Mouse (Mus musculus) inflammation-experienced regulatory T-cells, adult 6 months (primary cell): ENCODE measurements around the gene Zbtb20. TPM values are rescaled to one million over a fixed set of nuclear protein-coding genes. Genes with fewer than 3 reads are reported as not detected.

Source experiments
- ATAC-seq: one replicate; pipeline ENCODE4 v1.8.0; 2017
- polyA plus RNA-seq, 3 experiments: library from polyadenylated mRNA; unstranded; fragments of 100-300 nt; shearing (Covaris generic); gene quantifications; one replicate each; pipeline ENCODE4 v1.2.1; 2017

Gene Zbtb20
- polyA plus RNA-seq, 3 experiments from 2014 or later: 32.1 to 97.7 (median 96.1) TPM

DNA sequence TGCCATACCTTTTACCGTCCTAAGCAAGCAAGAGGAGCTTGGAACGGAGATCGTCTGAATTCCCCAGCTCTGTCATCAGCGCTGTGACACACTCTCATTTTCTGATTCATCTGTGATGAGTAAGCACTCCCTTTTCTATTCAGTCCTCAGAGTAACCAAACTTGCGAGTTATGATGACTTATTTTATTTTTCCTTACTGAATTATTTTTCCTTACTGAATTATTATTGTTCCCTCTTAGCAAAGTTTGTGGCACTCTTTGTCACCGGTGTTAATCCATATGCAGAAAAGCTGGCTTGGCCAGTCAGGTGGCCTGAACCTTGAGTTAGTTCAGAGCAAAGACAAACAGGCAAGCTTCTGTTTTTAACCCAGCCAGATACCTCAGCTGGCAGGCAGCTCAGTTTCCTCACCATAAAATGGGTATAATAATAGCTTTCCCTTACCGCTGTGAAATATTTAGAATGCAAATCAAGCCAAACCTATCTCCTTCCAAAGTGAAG is 583.1 kb downstream of the Zbtb20 start:
- ATAC-seq: no peak

DNA sequence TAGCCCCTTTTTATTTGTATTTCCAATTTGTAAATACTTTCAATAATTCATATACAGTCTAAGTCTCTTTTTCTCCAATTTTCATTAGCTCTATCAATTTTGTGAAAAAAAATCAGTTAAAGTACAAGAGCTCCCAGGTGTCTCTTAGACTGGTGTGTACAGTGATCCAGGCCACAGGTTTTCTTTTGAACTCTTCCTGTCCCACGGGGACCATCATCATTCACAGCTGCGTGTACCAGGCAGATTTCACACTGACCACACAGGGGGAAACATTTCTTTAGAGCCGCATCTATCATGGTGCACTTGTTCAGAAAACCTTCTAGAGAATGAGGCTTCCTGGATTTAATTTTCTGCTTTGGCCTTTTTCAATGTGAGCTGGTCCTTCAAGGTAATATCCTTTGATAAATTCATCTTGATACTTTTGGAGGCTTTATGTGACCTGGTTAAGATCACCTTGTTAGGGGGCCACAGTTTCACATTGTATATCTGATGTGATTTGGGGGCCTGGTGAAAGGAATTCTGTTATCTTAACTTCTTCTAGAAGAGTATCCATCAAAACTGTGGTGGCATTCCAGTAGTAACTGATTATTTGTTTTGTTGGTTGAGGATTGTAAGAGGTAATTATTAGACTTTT is 586.2 kb downstream of the Zbtb20 start:
- ATAC-seq: no peak

DNA sequence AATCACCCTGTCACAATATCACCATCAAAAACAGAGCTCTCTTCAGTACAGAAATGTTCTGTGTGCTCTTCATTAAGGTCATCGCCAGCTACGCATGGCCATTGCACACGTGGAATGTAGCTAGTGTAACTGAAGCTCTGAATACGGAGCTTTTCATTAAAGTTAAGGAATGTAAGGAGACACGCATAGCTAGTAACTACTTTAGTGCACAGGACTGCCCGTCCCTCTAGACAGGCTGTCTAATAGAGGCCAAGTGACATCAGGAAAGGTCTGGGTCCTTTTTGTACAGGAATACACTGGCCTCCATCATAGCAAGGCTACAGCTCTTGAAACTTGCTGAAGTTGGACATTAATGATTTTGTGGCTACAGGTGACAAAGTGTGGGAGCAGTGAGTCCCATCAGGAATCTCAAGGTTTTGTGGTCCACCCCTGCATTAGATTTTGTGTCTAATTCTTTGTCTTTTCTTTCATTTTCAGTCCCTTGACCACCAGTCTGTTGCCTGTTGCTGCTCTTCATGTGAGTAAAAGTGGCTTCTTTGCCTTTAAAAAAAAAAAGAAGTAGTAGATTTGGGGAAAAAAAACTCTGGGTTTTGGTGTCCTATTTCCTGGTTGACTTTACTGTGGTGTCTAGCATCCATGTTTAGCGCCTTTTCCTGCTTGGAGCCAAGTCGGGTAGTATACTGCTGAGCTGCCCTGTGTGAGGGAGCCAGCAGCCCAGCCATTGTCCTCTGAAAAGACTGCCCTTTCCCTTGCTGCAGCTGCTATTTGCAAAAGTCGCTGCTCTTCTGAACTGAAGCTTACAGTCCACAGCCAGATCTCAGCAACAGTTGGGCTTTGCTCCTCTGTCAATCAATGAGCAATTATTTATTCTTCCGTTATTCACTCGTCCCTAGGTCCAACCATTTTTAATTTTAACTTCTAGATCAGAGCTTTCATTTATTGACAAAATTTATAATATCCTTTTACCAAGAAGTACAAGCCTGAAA is 587.1 kb downstream of the Zbtb20 start:
- ATAC-seq: no peak

DNA sequence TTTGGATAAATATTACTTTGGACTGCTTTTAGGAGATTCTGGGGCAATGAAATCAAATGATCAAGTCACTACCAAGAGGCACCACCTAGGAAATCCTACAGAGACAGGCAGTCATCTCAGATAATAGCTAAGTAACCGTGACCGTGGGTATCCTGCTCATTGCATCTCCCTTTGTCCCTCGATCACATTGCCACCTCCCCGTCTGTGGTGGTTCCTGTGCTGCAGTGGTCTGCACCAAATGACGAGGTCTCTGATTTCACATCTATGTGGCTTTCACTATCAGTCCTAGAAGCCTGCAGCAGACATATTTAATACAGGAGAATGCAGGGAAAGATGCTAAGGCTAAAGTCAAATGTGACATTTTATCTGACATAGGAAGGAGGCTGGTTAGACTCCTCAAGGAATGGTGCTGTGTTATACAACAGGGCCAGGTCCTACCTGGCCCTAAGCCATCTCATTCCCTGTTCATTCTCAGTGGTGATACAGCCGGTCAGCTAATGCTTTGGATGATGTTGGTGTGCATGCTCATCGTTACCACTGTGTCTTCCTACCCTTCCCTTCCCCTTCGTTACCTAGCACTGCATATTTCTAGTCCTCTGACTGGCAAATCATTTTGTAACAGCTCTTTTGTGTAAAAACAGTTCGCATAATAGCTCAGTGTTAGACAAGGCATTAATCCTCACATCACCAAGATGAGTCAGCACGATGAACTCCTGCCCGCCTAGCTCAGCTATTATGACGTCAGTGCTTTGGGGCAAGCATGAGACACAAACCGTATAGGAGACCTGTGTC is 588.2 kb downstream of the Zbtb20 start:
- no peak for ATAC-seq

DNA sequence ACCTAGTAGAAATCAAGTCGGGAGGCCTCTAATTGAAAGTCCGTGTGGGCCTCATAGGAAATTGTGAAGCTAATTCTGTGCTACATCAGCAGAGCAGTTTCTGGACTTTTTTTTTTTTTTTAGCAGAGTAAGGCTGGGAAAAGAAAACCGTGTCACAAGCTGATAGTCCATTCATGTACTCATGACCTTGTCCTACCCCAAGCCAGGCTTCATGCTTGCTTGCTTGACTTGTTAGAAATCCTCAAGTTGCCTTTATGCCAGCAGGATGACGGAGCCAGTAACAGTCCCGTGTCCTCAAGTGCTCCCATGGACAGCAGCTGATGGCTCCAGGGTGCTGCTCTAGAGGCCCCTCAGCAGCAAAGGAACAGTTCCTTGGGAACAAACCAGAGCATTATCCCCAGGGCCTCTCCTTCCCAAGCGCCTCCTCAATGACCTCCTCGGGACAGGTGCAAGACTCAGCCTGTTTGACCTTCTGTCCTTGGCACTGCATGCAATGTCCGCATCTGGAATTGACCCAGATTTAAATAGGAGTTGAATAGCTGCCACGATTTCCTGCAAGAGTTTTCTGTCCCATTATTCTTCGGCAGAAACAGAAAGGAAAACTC is 588.9 kb downstream of the Zbtb20 start:
- no peak for ATAC-seq

DNA sequence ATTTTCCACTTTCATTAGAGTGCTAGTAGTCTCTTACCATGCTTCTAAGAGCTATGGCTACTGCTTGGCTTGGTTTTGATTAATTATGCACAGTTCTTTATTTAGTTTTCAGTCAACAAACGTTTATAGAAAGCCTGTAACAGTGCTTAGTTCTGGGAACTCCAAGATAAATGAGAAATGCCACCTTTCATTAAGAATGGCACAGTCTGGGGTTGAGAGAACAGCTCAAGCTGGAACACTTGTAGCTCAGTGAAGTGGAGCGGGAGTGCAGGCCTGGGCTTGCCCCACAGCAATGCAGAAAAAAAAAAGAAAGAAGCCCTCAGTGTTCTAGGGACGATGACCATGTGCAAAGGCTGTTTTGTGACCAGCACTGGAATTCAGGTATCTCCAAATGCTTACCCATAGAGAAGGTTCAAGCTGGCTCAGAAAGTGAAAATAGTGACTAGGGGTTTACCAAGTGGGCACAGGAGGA is 589.7 kb downstream of the Zbtb20 start:
- ATAC-seq: no peak

DNA sequence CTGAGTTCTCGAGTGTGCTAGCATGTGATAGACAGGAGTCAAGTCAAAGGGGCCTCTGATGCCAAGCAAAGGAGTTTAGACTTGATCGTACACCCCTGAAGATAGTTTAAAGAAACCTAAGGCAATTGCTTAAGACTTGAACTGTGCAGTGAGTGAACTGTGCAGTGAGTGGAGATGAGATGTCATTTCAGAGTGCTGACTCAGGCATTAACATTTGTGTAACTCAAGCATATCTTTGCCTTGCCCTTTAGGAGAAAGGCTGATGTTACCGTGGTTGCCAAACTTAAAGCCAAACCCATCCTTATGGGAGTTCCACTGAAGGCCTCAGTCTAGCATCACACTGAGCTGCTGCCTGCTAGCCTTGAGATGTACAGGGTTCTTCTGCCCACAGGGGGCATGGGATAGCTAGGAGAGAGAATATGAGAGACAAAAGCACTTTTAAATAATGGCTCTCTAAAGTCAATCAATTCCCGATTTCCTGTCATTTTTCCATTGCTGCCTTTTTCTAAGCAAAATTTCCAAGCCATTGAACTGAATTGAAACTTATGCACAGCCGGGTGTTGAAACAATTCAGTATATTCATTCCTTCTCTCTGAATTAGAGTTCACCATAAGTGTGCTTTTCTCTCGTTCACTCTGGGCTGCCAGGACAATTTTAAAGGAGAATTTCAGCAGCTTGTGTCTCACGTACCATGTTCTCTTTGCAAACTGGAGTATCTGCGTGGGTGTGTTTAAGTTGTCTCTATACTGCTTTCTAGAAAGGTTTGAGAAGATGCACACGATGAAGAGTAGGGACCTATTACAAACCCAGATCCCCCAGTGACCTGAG is 590.5 kb downstream of the Zbtb20 start:
- ATAC-seq: no peak

DNA sequence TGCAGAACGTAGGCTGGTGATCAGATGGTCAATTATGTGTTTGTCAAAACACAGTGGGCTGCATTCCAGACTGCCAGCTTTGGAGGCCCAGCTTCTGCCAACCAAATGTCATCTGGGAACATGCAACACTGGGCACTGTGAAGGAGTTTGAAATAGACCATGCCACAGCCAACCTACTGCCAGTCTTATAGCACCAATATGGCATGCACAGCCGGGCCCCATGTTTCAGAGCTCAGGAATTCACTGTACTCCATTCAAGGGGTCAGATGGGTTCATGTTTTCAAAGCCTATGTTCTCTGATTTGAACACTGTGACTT is 591.0 kb downstream of the Zbtb20 start:
- no peak for ATAC-seq

DNA sequence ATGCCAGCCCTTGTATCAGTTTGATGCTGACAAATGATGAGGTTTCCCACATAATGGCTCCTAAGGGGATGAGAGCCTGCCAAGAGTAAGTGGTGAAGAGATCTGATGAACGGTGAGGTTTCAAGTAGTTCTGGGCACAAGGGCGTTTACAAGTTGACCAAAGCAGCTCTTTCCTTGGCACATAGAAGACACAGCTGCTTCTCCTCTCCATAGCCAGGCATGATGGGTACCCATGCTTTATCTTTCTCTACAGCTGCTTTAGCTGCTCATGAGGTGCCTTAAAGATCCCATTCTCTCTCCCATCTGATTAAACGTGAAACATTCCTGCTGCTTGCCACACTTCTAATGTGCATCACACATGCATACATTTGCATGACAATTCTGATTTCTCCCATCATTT is 595.4 kb downstream of the Zbtb20 start:
- ATAC-seq: no peak

DNA sequence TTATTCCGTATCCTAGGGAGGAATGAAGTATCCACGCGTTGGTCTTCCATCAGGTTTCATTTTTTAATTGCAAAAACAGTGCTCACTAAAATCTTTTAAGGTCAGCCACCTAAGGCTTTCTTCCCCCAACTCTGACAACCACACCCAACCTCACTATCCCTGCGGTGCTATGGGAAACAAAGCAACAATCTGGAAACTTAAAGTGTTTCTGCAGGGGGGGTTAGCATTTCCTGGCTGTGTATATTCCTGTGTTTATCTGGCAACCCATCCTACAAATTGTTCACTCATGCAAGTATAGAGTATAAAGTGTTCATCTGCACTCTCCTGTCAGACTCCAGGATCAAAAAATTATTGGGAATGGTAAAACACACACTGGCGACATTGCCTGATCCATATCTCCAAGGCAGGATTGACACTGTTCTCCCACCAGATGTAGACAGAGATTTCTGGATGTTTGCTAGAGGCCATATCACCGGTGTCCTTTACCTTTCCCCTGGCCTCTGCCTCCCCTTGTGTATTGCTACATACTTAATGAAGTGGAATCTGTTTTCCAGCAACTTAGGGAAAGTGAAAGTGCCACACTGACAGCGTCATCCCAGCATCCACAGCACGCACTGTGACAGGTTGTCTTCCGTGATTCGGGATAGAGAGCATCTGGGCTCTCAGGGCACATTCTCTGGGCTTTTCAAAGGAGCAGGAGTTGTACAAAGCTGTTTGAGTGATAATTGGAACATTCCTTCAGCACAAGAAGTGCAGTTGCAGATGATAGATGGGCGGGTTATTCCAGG is 599.5 kb downstream of the Zbtb20 start:
- no peak for ATAC-seq

DNA sequence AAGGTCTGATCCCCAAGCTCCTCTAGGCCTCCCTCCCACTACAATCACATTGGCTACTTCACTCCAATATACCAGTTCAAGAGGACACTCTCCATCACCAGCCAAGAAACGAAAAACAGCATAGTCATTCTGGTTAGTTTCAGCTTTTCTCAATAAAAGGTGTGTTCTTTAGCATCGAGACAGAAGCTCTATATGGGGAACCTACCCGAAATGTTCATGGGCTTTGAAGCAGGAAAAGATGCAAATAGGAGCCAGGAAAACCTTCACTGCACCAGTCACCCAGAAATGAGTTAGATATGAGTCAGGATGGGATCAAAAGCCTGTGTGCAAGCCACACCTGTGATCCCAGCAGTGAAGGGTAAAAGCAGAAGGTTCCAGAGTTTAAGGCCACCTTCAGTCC is 601.2 kb downstream of the Zbtb20 start:
- no peak for ATAC-seq

DNA sequence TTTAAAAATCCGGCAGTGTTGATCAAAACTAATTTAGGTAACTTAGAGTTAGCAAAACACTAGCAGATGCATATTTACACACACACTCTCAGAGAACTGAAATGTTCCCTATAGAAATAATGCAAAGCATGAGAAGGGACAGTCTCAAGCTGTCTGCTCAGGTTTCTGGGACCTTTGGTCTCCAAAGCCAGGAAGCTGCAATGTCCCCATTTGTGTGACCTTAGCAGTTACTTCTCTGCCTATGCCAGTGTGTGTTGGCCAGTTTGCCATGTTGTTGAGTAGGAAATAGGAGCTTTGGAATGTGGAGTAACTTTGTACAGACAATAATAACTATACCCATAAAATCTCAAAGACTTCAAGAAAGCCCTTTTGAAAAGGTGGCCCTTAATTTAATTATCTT is 602.7 kb downstream of the Zbtb20 start:
- no peak for ATAC-seq

DNA sequence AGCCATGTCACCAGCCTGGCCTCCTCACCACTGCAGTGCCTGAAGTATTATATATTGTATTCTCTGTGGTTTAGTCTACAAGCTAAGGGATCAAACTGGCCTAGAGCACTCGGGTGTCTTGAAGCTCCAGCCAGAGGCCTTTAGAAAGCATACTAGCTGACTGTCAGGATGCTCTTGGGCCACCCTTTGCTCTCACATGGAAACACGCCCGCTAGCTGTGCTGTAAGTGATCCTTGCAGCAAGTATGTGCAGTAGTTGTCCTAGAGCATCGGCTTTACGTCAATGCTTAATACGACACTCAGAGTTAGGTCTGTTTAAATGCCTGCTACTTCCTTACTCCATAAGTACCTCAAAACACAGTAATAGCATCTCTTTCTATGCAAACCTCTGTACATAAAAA is 604.9 kb downstream of the Zbtb20 start:
- ATAC-seq: no peak

DNA sequence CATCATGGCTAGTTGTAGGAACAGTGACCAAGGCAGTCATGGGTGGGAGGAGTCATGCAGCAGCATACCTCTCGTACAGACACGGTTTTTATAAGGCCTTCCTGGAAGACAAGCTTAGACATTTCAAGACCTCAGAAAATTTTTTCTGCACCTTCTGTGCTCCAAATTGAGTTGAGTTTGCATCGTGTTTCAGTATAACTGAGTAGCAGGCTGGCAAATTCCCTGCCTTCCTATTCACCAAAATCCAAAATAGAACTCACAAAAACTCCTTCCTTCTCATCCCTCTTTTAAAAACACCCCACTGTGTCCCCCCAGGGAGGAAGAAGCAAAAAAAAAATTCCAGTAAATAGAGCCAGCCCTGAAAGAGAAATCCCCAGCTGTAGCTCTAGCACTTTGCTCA is 606.4 kb downstream of the Zbtb20 start:
- no peak for ATAC-seq

DNA sequence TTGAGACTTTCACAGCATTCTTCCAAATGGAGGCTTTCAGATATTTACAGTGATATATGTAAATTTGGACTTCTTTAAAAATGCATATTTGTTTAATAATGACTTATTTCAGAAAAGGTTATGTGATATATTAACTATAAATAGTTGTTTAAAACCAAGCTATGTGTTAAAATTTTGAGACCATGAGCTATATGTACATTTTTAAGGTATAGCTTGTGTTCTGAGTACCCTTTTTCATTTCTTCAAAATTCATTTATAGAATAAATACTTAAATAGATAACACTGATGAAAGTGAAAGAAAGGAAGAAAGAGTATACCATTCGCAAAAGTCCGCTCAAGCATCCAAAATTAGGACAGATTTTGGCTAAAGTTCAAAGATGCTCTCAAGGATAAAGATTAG is 607.1 kb downstream of the Zbtb20 start:
- no peak for ATAC-seq

DNA sequence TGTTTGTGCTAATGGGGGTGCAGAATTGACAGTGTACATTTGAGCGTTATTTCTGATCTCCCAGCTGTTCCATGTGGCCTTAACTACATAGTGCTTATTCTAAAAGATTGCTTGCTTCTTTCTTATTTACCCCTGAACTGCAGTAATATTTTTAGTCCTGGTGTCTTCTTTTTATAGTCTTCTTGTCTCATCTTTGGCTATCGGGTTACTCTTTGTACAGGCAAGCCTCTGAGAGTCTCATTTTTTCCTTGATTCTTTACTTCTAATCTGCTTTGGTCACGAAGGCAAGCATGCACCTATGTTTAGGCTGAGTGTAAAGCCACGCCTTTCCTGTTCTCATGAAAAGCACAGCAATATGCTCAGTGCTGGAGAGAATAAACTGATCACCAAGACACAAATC is 608.7 kb downstream of the Zbtb20 start:
- no peak for ATAC-seq

DNA sequence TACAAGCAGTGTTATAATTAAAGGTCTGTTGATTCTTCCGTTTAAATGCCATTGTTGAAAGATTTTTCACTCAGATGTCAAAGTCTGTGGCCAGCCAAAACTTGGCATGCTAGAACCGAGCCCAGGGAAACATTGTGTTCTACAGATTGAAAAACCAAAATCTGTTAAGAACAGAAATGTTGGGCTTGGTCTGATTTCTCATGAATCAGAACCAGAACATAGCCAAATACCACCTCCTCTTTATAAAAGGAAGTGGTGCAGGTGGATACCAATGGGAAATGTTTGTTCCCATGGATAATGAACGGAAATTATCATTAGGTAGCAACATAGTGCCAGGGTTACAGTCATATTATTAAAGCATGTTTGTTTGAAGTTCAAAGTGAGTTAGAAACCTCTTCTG is 613.7 kb downstream of the Zbtb20 start:
- no peak for ATAC-seq

DNA sequence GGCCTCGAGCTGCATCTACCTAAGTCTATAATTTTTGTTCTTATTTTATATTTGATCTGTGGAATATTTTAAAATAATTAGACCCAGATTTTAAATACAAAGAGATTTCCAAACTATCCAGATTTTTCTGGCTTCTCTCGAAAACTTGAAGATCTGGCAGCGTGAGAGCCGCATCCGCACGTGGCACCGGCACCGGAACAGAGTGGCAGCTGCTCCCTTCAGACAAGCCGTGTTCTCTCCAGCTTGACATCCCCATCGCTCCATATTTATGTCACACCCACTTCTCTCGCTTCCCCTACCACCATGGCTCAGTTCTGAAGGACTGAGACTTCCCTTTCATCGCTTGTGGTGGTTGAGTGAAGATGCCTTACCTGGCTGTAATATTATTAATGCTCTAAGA is 614.3 kb downstream of the Zbtb20 start:
- no peak for ATAC-seq

DNA sequence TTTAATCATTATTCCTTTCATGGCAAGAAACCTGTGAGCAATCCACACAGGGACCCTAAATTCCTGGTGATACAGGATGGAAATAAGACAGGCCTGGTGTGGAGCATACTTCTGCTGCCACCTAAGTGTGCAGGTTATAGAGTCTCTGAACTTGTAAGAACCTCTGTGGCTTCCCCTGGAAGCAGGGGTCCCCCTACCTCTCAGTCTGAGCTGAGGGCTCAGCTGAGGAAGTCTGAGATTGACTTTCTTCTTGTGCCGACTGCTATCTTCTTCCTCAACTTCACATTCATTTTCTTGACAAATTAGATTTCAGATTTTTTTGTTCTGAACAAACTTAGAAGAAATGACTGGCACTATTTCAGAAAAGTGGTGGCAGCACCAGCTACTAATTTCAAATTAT is 617.2 kb downstream of the Zbtb20 start:
- ATAC-seq: no peak

DNA sequence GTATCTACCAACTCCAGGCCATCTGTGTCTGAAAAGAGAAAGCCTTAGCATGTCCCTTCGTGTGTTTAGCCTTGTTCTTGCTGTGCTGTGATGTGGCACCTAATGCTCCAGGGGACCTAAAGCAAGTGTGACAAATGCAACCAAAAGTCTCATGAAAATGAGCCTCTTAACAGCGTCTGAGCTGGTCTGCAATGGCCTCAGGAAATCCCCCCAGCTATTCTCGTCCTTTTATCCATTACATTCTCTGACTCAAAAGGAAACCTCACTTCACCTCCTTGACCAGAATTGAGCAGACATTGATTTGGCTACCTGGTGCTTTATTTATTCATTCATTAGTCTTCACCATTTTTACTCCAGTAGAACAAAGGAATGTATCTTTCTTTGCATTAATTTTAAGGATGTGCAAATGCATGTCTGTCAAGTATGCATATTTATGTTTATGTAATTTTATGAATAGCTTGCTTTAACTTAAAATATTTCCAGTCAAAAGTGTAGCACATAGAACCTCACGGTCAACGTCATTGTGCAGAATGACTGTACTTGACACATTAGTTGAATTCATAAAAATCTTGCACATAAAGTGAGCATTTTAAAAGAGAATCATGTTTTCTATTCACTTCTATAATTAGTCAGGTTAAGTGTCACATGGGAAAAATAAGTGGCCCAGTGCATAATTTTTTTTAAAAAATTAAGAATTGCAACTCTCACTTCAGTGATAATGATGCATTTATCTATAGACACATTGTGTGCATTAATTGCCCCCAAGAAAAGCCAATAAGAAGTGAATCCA is 618.1 kb downstream of the Zbtb20 start:
- ATAC-seq: no peak
